Mouse (Mus musculus) MEL (cell line): ENCODE measurements around the gene Arpc5.

ENCODE experiments used
- CHD1 ChIP-seq: IDR thresholded peaks from 2 replicates; pipeline ENCODE4 v1.6.1; 2012; ENCODE audit warnings: low read depth, mild to moderate bottlenecking, inconsistent platforms, low read length, improper control_type of control experiment
- CHD2 ChIP-seq: IDR thresholded peaks from 2 replicates; pipeline ENCODE4 v1.6.1; 2011; ENCODE audit warnings: low read length, improper control_type of control experiment
- CTCF ChIP-seq, 3 experiments: IDR thresholded peaks in 2 of 3; conservative IDR thresholded peaks in 1 of 3; 2 replicates each; pipeline ENCODE4 v1.5.1; 2011 to 2012; ENCODE audit warnings: low read length in 3 of 3, low read depth in 2 of 3, mild to moderate bottlenecking in 2 of 3, improper control_type of control experiment in 1 of 3, inconsistent platforms in 1 of 3, mixed read lengths in 1 of 3, moderate library complexity in 1 of 3; ENCODE audit not compliant: control insufficient read depth in 1 of 3, insufficient read depth in 1 of 3, poor library complexity in 1 of 3, severe bottlenecking in 1 of 3
- EP300 ChIP-seq, 2 experiments: IDR thresholded peaks; 2 replicates each; pipeline ENCODE4 v1.6.1; 2011; ENCODE audit warnings: improper control_type of control experiment in 2 of 2, low read length in 2 of 2, low read depth in 1 of 2, mild to moderate bottlenecking in 1 of 2
- GATA1 ChIP-seq: IDR thresholded peaks from 2 replicates; pipeline ENCODE4 v1.6.1; 2011; ENCODE audit warnings: low read depth, low read length, improper control_type of control experiment
- MAFK ChIP-seq: IDR thresholded peaks from 2 replicates; pipeline ENCODE4 v1.6.1; 2011; ENCODE audit warnings: low read depth, mild to moderate bottlenecking, low read length, improper control_type of control experiment, borderline replicate concordance
- MAX ChIP-seq: IDR thresholded peaks from 2 replicates; pipeline ENCODE4 v1.6.1; 2011; ENCODE audit warnings: low read length, improper control_type of control experiment
- MXI1 ChIP-seq: IDR thresholded peaks from 2 replicates; pipeline ENCODE4 v1.6.1; 2011; ENCODE audit warnings: mild to moderate bottlenecking, low read depth, low read length, improper control_type of control experiment
- MYB ChIP-seq: IDR thresholded peaks from 2 replicates; pipeline ENCODE4 v1.6.1; 2011; ENCODE audit warnings: mild to moderate bottlenecking, low read depth, low read length, improper control_type of control experiment
- POLR2A ChIP-seq, 2 experiments: IDR thresholded peaks; 2 replicates each; pipeline ENCODE4 v1.6.1; 2011 to 2012; ENCODE audit warnings: low read length in 2 of 2, mild to moderate bottlenecking in 2 of 2, control low read depth in 1 of 2, improper control_type of control experiment in 1 of 2, low read depth in 1 of 2, moderate library complexity in 1 of 2; ENCODE audit not compliant: control insufficient read depth in 1 of 2, insufficient read depth in 1 of 2, poor library complexity in 1 of 2
- RAD21 ChIP-seq: IDR thresholded peaks from 2 replicates; pipeline ENCODE4 v1.6.1; 2011; ENCODE audit warnings: mild to moderate bottlenecking, low read depth, low read length, improper control_type of control experiment
- ZC3H11A ChIP-seq: IDR thresholded peaks from 2 replicates; pipeline ENCODE4 v1.6.1; 2012; ENCODE audit warnings: low read depth, mild to moderate bottlenecking, inconsistent platforms, low read length, improper control_type of control experiment
- ZNF384 ChIP-seq: IDR thresholded peaks from 2 replicates; pipeline ENCODE4 v1.6.1; 2012; ENCODE audit warnings: low read depth, mild to moderate bottlenecking, inconsistent platforms, low read length, improper control_type of control experiment

DNA sequence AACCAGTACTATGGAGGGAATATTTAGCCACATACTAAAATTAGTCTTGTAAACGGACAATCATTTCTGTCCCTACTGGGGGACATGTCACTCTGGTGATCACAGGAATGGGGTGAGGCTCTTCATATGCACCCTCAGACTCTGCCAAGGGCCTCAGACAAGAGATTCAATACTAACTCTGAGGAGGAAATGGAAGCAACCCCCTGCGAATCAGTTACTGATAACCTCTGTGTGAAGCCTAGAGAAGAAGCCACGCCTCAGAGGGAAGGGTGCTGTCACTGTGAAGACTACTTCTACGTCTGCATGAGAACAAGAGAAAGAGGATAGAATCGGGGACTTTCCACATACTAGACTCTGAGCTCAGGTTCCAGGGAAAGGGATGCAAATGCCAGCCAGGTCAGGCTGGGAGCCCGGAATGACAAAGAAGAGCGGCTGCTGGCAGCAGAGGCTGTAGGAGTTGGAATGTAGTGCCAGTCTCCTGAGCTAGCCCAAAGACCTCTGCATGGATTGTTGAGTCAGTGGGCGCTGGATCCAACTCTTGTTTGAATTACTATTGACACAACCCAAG, 29.4 kb downstream of the Arpc5 start:
- TF ChIP-seq POLR2A (IDR thresholded peaks at IDR 0.05; ENCODE audit: control insufficient read depth in 1 of 2, insufficient read depth in 1 of 2, low read depth in 1 of 2, low read length in 2 of 2, poor library complexity in 1 of 2) (peak in 1 of 2 experiments; percentile 31; a peak in 1 of 4 replicates), CTCF (IDR thresholded peaks at IDR 0.05 in 2 of 3, conservative IDR thresholded peaks at IDR 0.05 in 1 of 3; ENCODE audit: control insufficient read depth in 1 of 3, insufficient read depth in 1 of 3, low read depth in 2 of 3, low read length in 3 of 3, poor library complexity in 1 of 3, severe bottlenecking in 1 of 3) (no peak), MXI1 (peak; percentile 57; the same call in 1 of the 2 replicates), RAD21 (no peak), ZC3H11A (no peak), EP300 (IDR thresholded peaks at IDR 0.05; ENCODE audit: low read depth in 1 of 2, low read length in 2 of 2) (peak; percentile 59 to 70), MYB (no peak), MAX (no peak), ZNF384 (no peak), CHD2 (no peak), CHD1 (no peak), GATA1 (peak; percentile 85), MAFK (no peak)
